Mouse (Mus musculus): Measurements from ENCODE around the gene Fbxl7. TPM values are rescaled to one million over a fixed set of nuclear protein-coding genes. Genes with fewer than 3 reads are reported as not detected.
"Not testable (repeated sequence)": the region's sequence is repeated elsewhere in the genome, so short reads cannot be mapped to it uniquely, and the experiment has no call there.

Gene Fbxl7
- total RNA-seq, 2 experiments from 2014 or later: 5.0 to 7.0 TPM

DNA sequence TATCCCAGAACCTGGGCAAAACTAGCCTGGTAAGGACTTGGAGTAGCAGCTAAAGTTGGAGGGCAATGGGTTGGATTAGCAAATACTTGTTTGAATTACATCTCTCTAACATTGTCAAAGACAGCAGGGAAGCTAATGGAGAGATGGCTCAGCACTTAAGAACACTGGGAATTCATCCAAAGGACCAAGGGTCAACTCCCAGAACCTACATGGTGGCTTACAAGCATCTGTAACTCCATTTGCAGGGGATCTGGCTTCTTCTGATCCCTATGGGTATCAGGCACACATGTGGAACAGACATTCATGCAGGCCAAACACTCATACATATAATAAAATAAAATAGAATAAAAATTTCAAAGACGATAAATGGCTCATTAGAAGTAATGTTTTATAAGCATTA, 78.4 kb downstream of the Fbxl7 start:
- DNase-seq (ENCODE audit: low spot score in 2 of 2): no peak

DNA sequence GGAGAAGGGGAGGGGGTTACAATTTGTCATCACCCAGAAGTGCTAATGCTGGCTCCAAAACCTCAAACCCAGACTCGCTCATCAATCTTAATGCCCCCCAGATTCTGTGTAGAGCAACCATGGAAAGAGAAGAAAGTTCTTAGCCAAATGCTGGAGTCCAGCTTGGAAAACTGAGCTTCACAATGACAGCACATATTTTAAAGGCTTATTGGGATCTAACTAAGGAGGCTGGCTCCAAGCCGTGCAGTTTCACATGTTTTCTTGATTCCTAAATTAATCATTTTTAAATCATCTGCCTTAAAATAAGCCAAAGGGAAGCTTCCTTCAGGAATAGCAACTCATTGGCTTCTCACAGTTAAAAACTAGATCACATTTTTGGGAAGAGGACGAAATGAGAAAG, 82.5 kb downstream of the Fbxl7 start:
- no peak for DNase-seq (ENCODE audit: low spot score in 2 of 2)

GRCm38 (mm10) chr15:26809569-26809968, 85.8 kb downstream of the Fbxl7 start:
- DNase-seq (ENCODE audit: low spot score in 2 of 2): no peak

- no peak for DNase-seq (ENCODE audit: low spot score in 2 of 2)
Observed at GRCm38 (mm10) chr15:26804046-26804445, 91.3 kb downstream of the Fbxl7 start.

DNA sequence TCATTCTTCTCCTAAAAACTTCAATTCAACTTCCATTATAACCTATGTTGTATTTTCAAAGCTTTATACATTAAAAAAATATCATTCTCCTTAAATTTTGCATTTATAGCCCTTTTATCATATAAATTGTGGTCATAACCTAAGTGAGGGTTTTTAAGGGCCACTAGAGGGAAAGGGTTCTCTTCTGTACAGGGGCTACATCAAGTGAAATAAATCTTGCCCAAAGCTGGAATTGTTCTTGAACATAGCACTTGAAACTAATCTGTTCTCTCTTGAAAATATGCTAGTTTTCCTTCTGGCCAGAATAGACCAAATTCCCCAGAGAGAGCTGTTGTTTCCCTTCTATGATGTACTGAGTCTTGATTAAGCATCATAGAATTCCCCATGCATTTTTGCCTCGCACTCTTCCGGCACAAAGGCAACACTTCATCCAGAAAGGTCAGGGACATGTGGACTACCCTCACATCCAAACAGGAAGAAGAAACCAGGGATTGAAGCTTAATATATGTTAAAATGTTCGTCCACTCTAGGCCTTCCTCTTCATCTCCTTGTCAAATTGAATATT, 95.8 kb downstream of the Fbxl7 start:
- DNase-seq (ENCODE audit: low spot score in 2 of 2): no peak

- no peak for DNase-seq (ENCODE audit: low spot score in 2 of 2)
Observed at GRCm38 (mm10) chr15:26795937-26796336, 99.4 kb downstream of the Fbxl7 start.

GRCm38 (mm10) chr15:26795518-26795917, 99.9 kb downstream of the Fbxl7 start:
- peak; percentile 49 to 50 for DNase-seq (ENCODE audit: low spot score in 2 of 2)

DNA sequence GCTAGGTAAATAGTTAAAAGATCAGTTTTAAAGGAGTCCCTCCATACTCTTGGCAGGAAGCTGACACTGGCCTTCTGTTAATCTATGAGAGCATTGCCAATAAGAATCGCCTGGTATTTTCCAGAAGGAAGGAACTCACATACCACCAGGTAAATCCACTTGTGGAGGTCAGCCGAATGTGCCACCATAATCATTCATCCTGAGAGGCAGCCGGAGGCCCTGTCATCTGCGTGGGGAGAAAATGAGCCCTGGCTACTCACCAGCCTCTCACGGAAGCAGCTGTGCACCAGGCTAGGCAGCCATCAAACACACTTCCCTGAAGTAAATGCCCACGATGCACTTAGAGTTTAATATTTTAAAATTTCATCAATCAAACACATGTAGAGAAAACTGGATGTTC, 108.2 kb downstream of the Fbxl7 start:
- no peak for DNase-seq (ENCODE audit: low spot score in 2 of 2)

- DNase-seq (ENCODE audit: low spot score in 2 of 2): no peak
Observed at GRCm38 (mm10) chr15:26780557-26780956, 114.8 kb downstream of the Fbxl7 start.

- DNase-seq (ENCODE audit: low spot score in 2 of 2): no peak
Observed at GRCm38 (mm10) chr15:26779129-26779528, 116.3 kb downstream of the Fbxl7 start.

- DNase-seq (ENCODE audit: low spot score in 2 of 2): no peak
Observed at GRCm38 (mm10) chr15:26775720-26776119, 119.7 kb downstream of the Fbxl7 start.

DNA sequence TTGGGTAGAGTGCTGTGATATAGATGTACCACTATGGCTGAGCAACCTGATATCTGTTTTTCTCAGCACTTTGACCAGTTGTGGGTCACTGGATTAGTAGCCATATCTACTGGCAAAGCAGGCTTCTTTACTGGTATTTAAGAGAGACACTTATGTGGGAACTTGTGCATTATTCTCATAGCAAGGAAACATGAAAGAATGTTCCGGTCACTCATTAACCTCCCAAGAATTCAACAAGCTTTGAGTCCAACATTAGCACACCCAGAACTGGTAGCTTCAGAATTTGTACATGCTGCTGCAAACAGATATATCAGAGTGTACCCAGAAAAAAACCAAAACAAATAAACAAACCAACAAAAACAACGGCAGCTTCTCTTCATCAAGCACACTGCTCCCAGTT, 120.5 kb downstream of the Fbxl7 start:
- DNase-seq (ENCODE audit: low spot score in 2 of 2): no peak

GRCm38 (mm10) chr15:26761651-26762050, 133.7 kb downstream of the Fbxl7 start:
- no peak for DNase-seq (ENCODE audit: low spot score in 2 of 2)

DNA sequence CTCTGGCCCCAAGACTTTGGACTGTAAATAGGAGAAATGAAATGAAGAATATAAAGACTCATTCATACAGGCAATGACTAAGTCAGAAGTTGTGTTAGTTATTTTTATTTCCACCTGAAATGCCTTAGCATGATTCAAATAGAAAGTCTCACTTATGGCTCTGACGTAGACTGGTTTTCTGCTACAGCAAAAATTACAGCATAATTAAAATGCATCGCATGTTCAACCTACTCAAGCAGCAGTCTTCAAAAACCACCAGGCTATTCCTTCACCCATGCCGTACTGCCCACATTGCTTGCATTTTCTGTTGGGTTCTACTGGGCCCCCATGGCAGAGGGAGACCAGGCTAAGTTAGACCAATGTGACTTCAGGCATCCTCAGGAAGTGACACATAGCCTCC, 146.9 kb downstream of the Fbxl7 start:
- no peak for DNase-seq (ENCODE audit: low spot score in 2 of 2)

- no peak for DNase-seq (ENCODE audit: low spot score in 2 of 2)
Observed at GRCm38 (mm10) chr15:26732366-26732765, 163.0 kb downstream of the Fbxl7 start.

GRCm38 (mm10) chr15:26730760-26731159, 164.6 kb downstream of the Fbxl7 start:
- peak in 1 of 2 experiments; percentile 58 for DNase-seq (ENCODE audit: low spot score in 2 of 2)

GRCm38 (mm10) chr15:26729341-26729740, 166.0 kb downstream of the Fbxl7 start:
- not testable (repeated sequence) for DNase-seq (ENCODE audit: low spot score in 2 of 2)

GRCm38 (mm10) chr15:26718390-26719036, 176.9 kb downstream of the Fbxl7 start:
- DNase-seq (ENCODE audit: low spot score in 2 of 2): no peak

DNA sequence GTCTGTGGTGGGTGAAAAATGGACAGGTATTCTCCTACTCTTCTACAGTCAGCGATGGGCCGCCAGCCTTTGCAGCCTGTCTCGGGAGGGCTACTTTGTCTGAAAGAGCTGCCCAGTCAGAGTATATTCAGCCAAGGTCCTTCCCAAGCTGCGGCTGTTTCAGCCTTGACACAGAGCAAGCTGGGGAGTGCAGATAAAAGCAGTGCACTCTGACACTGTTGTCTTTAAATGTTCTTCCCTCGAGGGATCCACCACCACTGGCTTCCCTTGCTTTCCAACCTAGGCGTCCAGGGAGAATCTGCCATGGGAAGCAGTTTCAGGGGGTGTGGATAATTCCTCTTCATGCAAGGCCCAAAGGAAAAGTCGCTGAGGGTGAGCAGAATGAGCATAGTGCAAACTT, 177.4 kb downstream of the Fbxl7 start:
- no peak for DNase-seq (ENCODE audit: low spot score in 2 of 2)

- no peak for DNase-seq (ENCODE audit: low spot score in 2 of 2)
Observed at GRCm38 (mm10) chr15:26716181-26716580, 179.2 kb downstream of the Fbxl7 start.

DNA sequence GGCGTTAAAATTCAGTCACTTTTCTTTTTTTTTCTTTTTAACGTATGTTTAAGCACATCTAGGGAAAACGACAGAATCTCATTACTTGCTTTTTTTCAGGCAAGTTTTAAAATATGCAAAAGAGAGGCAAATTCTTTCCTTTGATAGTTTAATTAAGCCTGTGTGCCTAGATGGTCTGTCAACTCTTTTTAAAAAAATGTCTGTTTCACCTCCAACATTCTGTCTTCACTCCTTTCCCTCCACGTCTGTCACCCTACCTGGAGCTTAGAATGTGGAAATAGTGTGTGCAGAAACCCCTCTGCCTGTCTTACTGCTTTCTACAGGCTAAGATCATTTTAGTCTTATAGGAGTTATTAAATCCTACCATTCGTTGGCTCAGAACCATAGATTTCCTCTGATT, 179.7 kb downstream of the Fbxl7 start:
- peak in 1 of 2 experiments; percentile 35 for DNase-seq (ENCODE audit: low spot score in 2 of 2)

DNA sequence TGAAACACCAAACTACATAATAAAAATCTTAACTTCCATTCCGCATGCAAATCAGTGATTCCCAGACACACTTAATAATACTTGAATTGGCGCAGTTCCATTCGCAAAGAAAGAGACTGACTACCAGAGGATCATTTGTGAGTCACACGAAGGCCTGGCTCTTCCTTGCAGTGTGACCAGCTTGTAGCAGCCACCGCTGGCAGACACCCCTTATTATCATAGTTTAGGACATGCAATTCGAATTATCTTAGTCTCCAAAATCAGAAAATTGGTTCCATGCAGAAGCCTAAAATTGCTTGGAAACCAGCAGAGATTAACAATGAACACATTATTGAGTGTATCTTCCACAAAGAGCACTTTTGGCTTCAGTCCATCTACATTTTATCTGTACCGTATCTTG, 183.1 kb downstream of the Fbxl7 start:
- no peak for DNase-seq (ENCODE audit: low spot score in 2 of 2)

DNA sequence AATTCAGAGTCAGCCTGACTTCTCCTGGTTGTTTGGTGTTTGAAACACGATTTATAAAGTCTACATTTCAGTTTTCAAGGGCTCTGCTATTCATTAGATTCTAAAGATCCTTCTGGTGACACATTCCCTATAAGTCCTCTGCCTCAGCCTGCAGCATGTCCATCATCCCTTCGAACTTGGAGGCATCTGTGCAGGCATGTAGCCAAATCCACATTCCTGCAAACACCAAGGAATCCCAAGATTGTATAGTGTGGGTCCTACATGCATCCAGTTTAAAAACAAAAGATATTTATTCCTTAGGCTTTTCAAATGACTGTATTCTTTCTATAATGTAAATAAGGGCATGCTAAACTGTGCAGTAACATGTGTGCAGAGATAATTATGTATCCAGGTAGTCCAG, 190.4 kb downstream of the Fbxl7 start:
- DNase-seq (ENCODE audit: low spot score in 2 of 2): no peak

Data from layer of hippocampus, postnatal 14 days (tissue).